Mouse (Mus musculus): ENCODE results near the gene Mchr1. TPM values are rescaled to one million over a fixed set of nuclear protein-coding genes. Genes with fewer than 3 reads are reported as not detected.
A peak's percentile ranks its signal among the peaks of the same experiment; 100 is the strongest.

Mchr1 gene
- total RNA-seq, 2 experiments from 2014 or later, result 0.23 to 0.51 TPM

- no peak for DNase-seq (ENCODE audit: low spot score in 2 of 2)
Observed at GRCm38 (mm10) chr15:81226796-81227195, 8.5 kb upstream of the Mchr1 start.

GRCm38 (mm10) chr15:81227275-81227674, 8.0 kb upstream of the Mchr1 start:
- DNase-seq (ENCODE audit: low spot score in 2 of 2), result no peak

- DNase-seq (ENCODE audit: low spot score in 2 of 2), result no peak
Observed at GRCm38 (mm10) chr15:81228258-81228657, 7.0 kb upstream of the Mchr1 start.

- no peak for DNase-seq (ENCODE audit: low spot score in 2 of 2)
Observed at GRCm38 (mm10) chr15:81229791-81230190, 5.5 kb upstream of the Mchr1 start.

- no peak for DNase-seq (ENCODE audit: low spot score in 2 of 2)
Observed at GRCm38 (mm10) chr15:81231325-81231724, 4.0 kb upstream of the Mchr1 start.

GRCm38 (mm10) chr15:81236062-81236461, 763 bp downstream of the Mchr1 start:
- no peak for DNase-seq (ENCODE audit: low spot score in 2 of 2)

- DNase-seq (ENCODE audit: low spot score in 2 of 2), result no peak
Observed at GRCm38 (mm10) chr15:81237471-81237870, 2.2 kb downstream of the Mchr1 start.

- DNase-seq (ENCODE audit: low spot score in 2 of 2), result peak; percentile 33 to 51
Observed at GRCm38 (mm10) chr15:81239261-81239660, 4.0 kb downstream of the Mchr1 start.

GRCm38 (mm10) chr15:81239794-81240343, 4.6 kb downstream of the Mchr1 start:
- DNase-seq (ENCODE audit: low spot score in 2 of 2), result no peak

- DNase-seq (ENCODE audit: low spot score in 2 of 2), result no peak
Observed at GRCm38 (mm10) chr15:81246890-81247289, 11.6 kb downstream of the Mchr1 start.

GRCm38 (mm10) chr15:81247583-81248340, 12.5 kb downstream of the Mchr1 start:
- peak; percentile 38 to 48 for DNase-seq (ENCODE audit: low spot score in 2 of 2)

GRCm38 (mm10) chr15:81248341-81248679, 13.0 kb downstream of the Mchr1 start:
- DNase-seq (ENCODE audit: low spot score in 2 of 2), result no peak

GRCm38 (mm10) chr15:81248951-81249579, 13.8 kb downstream of the Mchr1 start:
- DNase-seq (ENCODE audit: low spot score in 2 of 2), result no peak

- DNase-seq (ENCODE audit: low spot score in 2 of 2), result no peak
Observed at GRCm38 (mm10) chr15:81252626-81253174, 17.4 kb downstream of the Mchr1 start.

GRCm38 (mm10) chr15:81253585-81253984, 18.3 kb downstream of the Mchr1 start:
- no peak for DNase-seq (ENCODE audit: low spot score in 2 of 2)

- DNase-seq (ENCODE audit: low spot score in 2 of 2), result no peak
Observed at GRCm38 (mm10) chr15:81254113-81254640, 18.9 kb downstream of the Mchr1 start.

GRCm38 (mm10) chr15:81255063-81255462, 19.8 kb downstream of the Mchr1 start:
- no peak for DNase-seq (ENCODE audit: low spot score in 2 of 2)

GRCm38 (mm10) chr15:81258296-81258695, 23.0 kb downstream of the Mchr1 start:
- DNase-seq (ENCODE audit: low spot score in 2 of 2), result no peak

- DNase-seq (ENCODE audit: low spot score in 2 of 2), result no peak
Observed at GRCm38 (mm10) chr15:81259304-81259703, 24.0 kb downstream of the Mchr1 start.

GRCm38 (mm10) chr15:81260208-81260607, 24.9 kb downstream of the Mchr1 start:
- DNase-seq (ENCODE audit: low spot score in 2 of 2), result no peak

GRCm38 (mm10) chr15:81264392-81265095, 29.2 kb downstream of the Mchr1 start:
- DNase-seq (ENCODE audit: low spot score in 2 of 2), result peak in 1 of 2 experiments; percentile 37

Data from adrenal gland, adult 18-20 months (tissue).